Mouse (Mus musculus) heart, embryonic 16.5 days (tissue): Measurements from ENCODE around the gene Tle2. TPM values are rescaled to one million over a fixed set of nuclear protein-coding genes. Genes with fewer than 3 reads are reported as not detected.
A peak's percentile ranks its signal among the peaks of the same experiment; 100 is the strongest.

Experiments
- ATAC-seq: fragments of 200-750 bp; cut with Nextera tagmentation; replicated peaks from 2 replicates; pipeline ENCODE4 v1.8.0; 2017; ENCODE audit warnings: moderate number of reproducible peaks; ENCODE audit not compliant: insufficient read depth, low FRiP score; ENCODE audit errors: extremely low read depth
- H3K27ac ChIP-seq: fragments of 300-500 bp; sonication (generic); 2 replicates; pipeline ENCODE4 v1.5.1; 2014; ENCODE audit warnings: mild to moderate bottlenecking, low read length, control low read depth, moderate library complexity
- H3K27me3 ChIP-seq: fragments of 300-500 bp; sonication (generic); 2 replicates; pipeline ENCODE4 v1.6.1; 2014; ENCODE audit warnings: low read length, mixed read lengths; ENCODE audit not compliant: control insufficient read depth, insufficient read depth
- H3K36me3 ChIP-seq: fragments of 300-500 bp; sonication (generic); 2 replicates; pipeline ENCODE4 v1.6.1; 2014; ENCODE audit not compliant: control insufficient read depth, insufficient read depth
- H3K4me1 ChIP-seq: fragments of 300-500 bp; sonication (generic); 2 replicates; pipeline ENCODE4 v1.6.1; 2014; ENCODE audit warnings: low read length, mixed read lengths; ENCODE audit not compliant: control insufficient read depth, insufficient read depth
- H3K4me2 ChIP-seq: fragments of 300-500 bp; sonication (generic); 2 replicates; pipeline ENCODE4 v1.6.1; 2014; ENCODE audit warnings: low read depth, mild to moderate bottlenecking, control low read depth, low read length
- H3K4me3 ChIP-seq: fragments of 300-500 bp; sonication (generic); 2 replicates; pipeline ENCODE4 v1.5.1; 2014; ENCODE audit warnings: mild to moderate bottlenecking, control low read depth, low read length
- H3K9ac ChIP-seq: fragments of 300-500 bp; sonication (generic); 2 replicates; pipeline ENCODE4 v1.6.1; 2014; ENCODE audit warnings: low read length, control low read depth
- H3K9me3 ChIP-seq: fragments of 300-500 bp; sonication (generic); replicated peaks from 2 replicates; pipeline ENCODE4 v1.6.1; 2016; ENCODE audit warnings: low read length; ENCODE audit not compliant: control insufficient read depth
- WGBS: fragments of 180-500 bp; shearing (Covaris S2); extraction: QIAGEN DNeasy Blood & Tissue Kit; methylation state at CpG from one replicate; pipeline ENCODE4 v1.1.7; 2014; 5-methylcytosine and 5-hydroxymethylcytosine counted together
- polyA plus RNA-seq: library from polyadenylated mRNA; unstranded; fragments of >200 nt; fragmentation: Nextera tagmentation; extraction: Ambion mirVana; gene quantifications from 2 replicates; pipeline ENCODE4 v1.2.1, GENCODE M21; 2015

The Tle2 gene
- polyA plus RNA-seq, 1 experiment from 2014 or later = 19.5 TPM

- peaks cover 42% of the 10 kb centered on the region for H3K4me1 ChIP-seq
- WGBS = 10% methylated on average over 16 of the region's 16 CpGs
Observed at GRCm38 (mm10) chr10:81560719-81561459, 13.5 kb upstream of the Tle2 start.

GRCm38 (mm10) chr10:81562411-81562810 lies 11.9 kb upstream of the Tle2 start:
- WGBS = 81% methylated on average over 6 of the region's 6 CpGs

More at GRCm38 (mm10) chr10:81560719-81561459, 13.5 kb upstream of the Tle2 start:
- Histone ChIP-seq H3K9ac (peak overlapping the region; percentile 100), H3K4me3 (peak overlapping the region; percentile 97), H3K36me3 (peaks cover 28% of the 10 kb centered on the region), H3K4me2 (peak overlapping the region; percentile 99), H3K27ac (peak overlapping the region; percentile 98), H3K27me3 (no peaks in the 10 kb centered on the region), H3K9me3 (no peaks in the 10 kb centered on the region)
- ATAC-seq = peak; percentile 25

GRCm38 (mm10) chr10:81563481-81563880 lies 10.9 kb upstream of the Tle2 start:
- Histone ChIP-seq H3K4me2 (peak overlapping the region; percentile 53; the same call in 1 of the 2 replicates), H3K9me3 (no peaks in the 10 kb centered on the region), H3K4me1 (peaks cover 46% of the 10 kb centered on the region), H3K9ac (peak overlapping the region; percentile 50), H3K27ac (peak overlapping the region; percentile 60), H3K4me3 (peak overlapping the region; percentile 36), H3K36me3 (peaks cover 34% of the 10 kb centered on the region), H3K27me3 (no peaks in the 10 kb centered on the region)
- no peak for ATAC-seq
- 37% methylated on average over 6 of the region's 6 CpGs for WGBS

More at GRCm38 (mm10) chr10:81562411-81562810, 11.9 kb upstream of the Tle2 start:
- Histone ChIP-seq H3K27me3 (no peaks in the 10 kb centered on the region), H3K4me2 (peak overlapping the region; percentile 19; the same call in 1 of the 2 replicates), H3K36me3 (peaks cover 34% of the 10 kb centered on the region), H3K4me1 (peaks cover 42% of the 10 kb centered on the region), H3K9ac (0 out of 2 replicates have a peak overlapping the region, but pooled peaks have one; percentile 20), H3K9me3 (no peaks in the 10 kb centered on the region), H3K4me3 (no peak overlapping the region), H3K27ac (peak overlapping the region; percentile 32; the same call in 1 of the 2 replicates)
- no peak for ATAC-seq

GRCm38 (mm10) chr10:81564216-81564615 lies 10.1 kb upstream of the Tle2 start:
- Histone ChIP-seq H3K4me1 (peaks cover 52% of the 10 kb centered on the region), H3K9me3 (no peaks in the 10 kb centered on the region), H3K9ac (peak overlapping the region; percentile 50), H3K4me3 (peak overlapping the region; percentile 36), H3K27me3 (no peaks in the 10 kb centered on the region), H3K36me3 (peaks cover 34% of the 10 kb centered on the region), H3K27ac (peak overlapping the region; percentile 60), H3K4me2 (peak overlapping the region; percentile 53)
- no peak for ATAC-seq
- 6% methylated on average over 10 of the region's 10 CpGs for WGBS

- Histone ChIP-seq H3K36me3 (peaks cover 34% of the 10 kb centered on the region), H3K4me1 (peaks cover 56% of the 10 kb centered on the region)
- no peak for ATAC-seq
Observed at GRCm38 (mm10) chr10:81564734-81565133, 9.6 kb upstream of the Tle2 start.

GRCm38 (mm10) chr10:81565257-81566228 lies 8.8 kb upstream of the Tle2 start:
- H3K27ac ChIP-seq = no peak overlapping the region
- H3K4me1 ChIP-seq = peaks cover 62% of the 10 kb centered on the region
- H3K9ac ChIP-seq = no peak overlapping the region
- H3K4me3 ChIP-seq = no peak overlapping the region
- ATAC-seq = no peak
- no peak overlapping the region for H3K4me2 ChIP-seq
- H3K9me3 ChIP-seq = no peaks in the 10 kb centered on the region
- H3K36me3 ChIP-seq = peaks cover 34% of the 10 kb centered on the region
- 45% methylated on average over 20 of the region's 20 CpGs for whole genome bisulfite sequencing
- no peaks in the 10 kb centered on the region for H3K27me3 ChIP-seq

More at GRCm38 (mm10) chr10:81564734-81565133, 9.6 kb upstream of the Tle2 start:
- H3K9me3 ChIP-seq = no peaks in the 10 kb centered on the region
- no peaks in the 10 kb centered on the region for H3K27me3 ChIP-seq
- WGBS = 46% methylated on average over 10 of the region's 10 CpGs
- H3K9ac ChIP-seq = no peak overlapping the region
- H3K4me3 ChIP-seq = no peak overlapping the region
- H3K27ac ChIP-seq = no peak overlapping the region; the same call in 1 of the 2 replicates
- H3K4me2 ChIP-seq = no peak overlapping the region

GRCm38 (mm10) chr10:81568381-81569191 lies 5.8 kb upstream of the Tle2 start:
- peak overlapping the region; percentile 37 for H3K9ac ChIP-seq
- no peaks in the 10 kb centered on the region for H3K27me3 ChIP-seq
- peaks cover 21% of the 10 kb centered on the region for H3K36me3 ChIP-seq
- H3K4me3 ChIP-seq = no peak overlapping the region
- 11% methylated on average over 16 of the region's 16 CpGs for WGBS
- peak overlapping the region; percentile 96 for H3K27ac ChIP-seq
- ATAC-seq = peak; percentile 15
- peaks cover 45% of the 10 kb centered on the region for H3K4me1 ChIP-seq
- H3K4me2 ChIP-seq = peak overlapping the region; percentile 45
- H3K9me3 ChIP-seq = no peaks in the 10 kb centered on the region

GRCm38 (mm10) chr10:81569507-81570237 lies 4.7 kb upstream of the Tle2 start:
- Histone ChIP-seq H3K9ac (no peak overlapping the region), H3K4me2 (no peak overlapping the region), H3K27me3 (no peaks in the 10 kb centered on the region), H3K27ac (peak overlapping the region; percentile 96), H3K4me3 (no peak overlapping the region), H3K4me1 (peaks cover 39% of the 10 kb centered on the region), H3K9me3 (no peaks in the 10 kb centered on the region), H3K36me3 (peaks cover 18% of the 10 kb centered on the region)
- 66% methylated on average over 9 of the region's 9 CpGs for WGBS
- ATAC-seq = no peak
